Mouse (Mus musculus) megakaryocyte progenitor cell, adult 5-6 weeks (primary cell): ENCODE measurements around the gene Elk4. TPM values are rescaled to one million over a fixed set of nuclear protein-coding genes. Genes with fewer than 3 reads are reported as not detected.

ENCODE experiments used
- ATAC-seq: replicated peaks from 2 replicates; pipeline ENCODE4 v1.8.0; 2016; ENCODE audit warnings: mild to moderate bottlenecking, moderate TSS enrichment, inconsistent platforms; ENCODE audit not compliant: poor library complexity
- total RNA-seq, 2 experiments: library from RNA; stranded (forward) in 1 of 2; stranded (reverse) in 1 of 2; fragments of 157-497, 149-512 nt in 1 of 2; fragments of 200-1000 nt in 1 of 2; gene quantifications; 2 replicates each; pipeline versions ENCODE4 v1.2.3 to v1.2.4; 2015 to 2017

Gene Elk4
- total RNA-seq (2015) (87.7 and 98.6 TPM in 2 replicates), total RNA-seq (2017) (44.3 and 73.1 TPM in 2 replicates)

DNA sequence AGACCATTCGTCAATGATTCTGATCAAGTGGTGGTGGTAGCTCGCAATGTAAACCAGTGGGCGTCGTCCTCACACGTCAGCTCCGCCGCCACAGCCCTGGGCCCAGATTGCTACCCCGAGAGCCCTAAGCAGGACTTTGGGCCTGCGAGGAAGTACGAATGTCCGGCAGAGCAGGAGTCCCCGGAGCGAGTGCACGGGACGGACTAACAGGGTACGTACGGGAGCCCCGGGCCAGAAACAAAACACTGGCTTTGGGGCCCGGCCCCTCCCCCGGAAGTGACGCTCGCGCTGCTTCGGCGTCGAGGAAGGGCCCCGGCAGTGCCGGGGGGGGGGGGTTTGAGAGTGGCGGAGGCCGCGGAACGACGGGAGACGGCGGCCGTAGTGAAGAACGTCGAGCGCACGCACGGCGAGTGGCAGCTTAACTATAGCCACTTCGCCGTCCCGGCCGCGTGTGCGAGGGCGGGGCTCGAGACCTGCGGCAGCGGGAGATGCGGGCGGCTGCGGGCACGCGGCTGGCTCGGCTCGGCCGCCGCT is at the start of gene Elk4:
Elk4 (plus strand) TSS at position 326 of the 534 bp plus-strand sequence.
- peak; percentile 57 for ATAC-seq

DNA sequence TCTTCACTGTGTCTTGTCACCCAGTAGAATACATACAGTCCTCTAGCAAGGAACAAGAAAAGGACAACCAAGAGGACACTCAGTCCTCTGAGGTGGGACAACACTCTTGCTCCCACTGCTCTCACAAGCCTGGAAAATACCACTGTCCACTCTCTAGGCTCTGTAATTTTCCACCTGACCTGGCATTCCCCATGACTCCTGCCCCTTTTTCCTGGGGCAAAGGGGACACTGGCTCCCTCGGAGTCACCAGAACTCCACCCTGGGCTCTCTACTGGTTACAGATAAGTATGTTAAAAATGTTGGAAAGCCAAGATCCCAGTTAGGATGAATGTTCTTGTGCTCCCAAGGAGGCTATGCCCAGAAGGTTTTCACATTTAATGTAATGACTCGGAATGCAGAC is 46.4 kb upstream of the Elk4 start:
- no peak for ATAC-seq

DNA sequence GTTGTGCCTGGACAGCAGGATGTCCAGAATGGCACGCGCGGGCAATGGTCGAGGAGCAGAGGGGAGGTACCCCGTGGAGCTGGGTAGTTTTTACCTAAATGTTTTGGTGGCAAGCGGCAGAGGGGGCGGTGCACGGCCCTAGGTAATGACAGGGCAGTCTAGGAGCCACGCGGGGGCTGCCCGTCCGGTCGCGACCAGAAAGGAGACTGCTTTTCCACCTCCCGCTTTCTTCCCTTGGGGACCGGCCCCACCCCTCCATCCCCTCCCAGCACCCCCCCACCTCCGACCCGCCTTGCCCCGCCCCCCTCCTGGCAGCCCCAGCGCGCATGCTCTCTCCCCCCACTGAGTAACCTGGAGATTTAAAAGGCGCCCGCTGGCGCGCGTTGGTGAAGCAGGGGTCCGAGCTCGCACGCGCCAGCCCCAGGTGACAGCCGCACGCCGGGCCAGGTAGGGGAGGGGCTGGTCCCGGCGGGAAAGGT is 44.8 kb upstream of the Elk4 start, which contains the start of gene Slc45a3:
Slc45a3 (plus strand) TSS at position 362 of the 479 bp plus-strand sequence.
- ATAC-seq, result peak; percentile 32

DNA sequence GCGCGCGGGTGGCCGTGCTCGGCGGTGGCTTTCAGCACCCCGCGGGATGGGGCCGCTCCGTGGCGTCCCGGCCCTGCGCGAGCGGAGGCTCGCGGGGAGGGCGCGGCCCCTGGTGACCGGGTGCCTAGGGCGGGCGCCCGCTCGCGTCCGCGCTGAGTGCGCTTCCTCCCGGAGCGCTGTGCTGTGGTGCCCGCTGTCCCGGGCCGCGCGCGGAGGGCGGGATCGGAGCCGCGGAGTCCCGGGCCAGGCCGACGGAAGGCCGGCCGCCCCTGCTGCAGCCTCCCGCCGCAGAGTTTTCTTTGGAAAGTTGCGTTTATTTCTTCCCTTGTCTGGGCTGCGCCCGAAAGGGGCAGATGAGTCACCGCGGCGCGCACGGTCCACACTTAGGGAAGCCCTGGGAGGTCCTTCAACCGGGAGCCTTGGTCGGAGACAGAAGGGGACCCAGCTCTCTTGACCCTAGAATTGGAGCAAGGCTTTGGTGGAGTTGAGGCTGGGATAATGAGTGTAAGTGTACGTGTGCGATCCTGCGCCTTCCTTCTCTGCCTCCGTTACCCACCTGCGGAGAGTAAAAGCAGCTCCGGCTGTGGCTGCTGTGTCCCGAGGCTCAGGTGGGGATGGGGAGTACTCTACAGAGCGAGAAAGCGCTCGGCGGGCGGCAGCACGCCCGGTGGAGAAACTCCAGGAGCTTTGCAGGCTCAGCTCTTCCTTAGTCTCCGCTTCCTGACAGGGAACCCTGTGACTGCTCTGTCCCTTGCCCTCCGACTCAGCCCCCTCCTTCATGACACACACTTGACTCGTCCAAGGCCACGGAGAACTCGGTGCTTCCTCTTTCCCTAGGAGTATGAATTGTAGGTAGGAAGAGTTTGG is 44.1 kb upstream of the Elk4 start:
- peak; percentile 27 for ATAC-seq

DNA sequence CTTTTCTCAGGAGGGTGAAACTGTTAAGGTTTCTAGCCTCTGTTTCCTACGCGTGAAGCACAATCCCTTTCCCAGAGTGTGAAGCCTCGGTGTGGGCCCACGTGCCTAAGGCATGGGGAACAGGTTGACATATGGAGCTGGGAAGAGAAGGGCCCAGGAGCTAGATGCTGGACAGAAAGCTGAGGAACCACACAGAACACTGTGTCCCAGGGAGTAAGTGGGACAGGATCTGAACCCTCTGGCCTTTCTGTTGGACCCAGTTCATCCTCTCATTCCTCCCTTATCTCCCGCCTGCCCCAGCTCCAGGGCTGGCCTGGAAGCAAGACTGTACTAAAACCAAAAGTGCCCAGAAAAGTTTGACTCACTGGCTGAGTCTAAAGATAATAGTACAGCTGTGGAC is 43.3 kb upstream of the Elk4 start:
- ATAC-seq, result no peak

DNA sequence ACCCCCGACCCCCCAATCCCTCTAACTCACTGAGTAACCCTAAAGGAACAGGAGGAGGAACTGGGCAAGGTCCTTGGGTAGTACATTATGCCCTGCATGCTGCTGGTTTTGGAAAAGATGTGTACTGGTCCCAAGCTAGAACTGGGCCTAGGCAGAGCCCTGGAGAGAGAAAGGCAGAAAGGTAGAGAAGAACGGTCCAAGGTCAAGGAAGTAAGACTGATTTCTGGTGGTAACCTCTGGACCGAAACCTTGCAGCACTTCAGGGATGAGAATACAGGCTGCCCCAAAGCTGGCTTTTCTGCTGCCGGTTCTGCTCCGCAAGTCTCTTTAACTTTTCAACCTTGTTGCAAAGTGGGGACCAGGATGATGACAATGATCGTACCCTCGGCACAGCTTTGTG is 42.8 kb upstream of the Elk4 start:
- no peak for ATAC-seq

DNA sequence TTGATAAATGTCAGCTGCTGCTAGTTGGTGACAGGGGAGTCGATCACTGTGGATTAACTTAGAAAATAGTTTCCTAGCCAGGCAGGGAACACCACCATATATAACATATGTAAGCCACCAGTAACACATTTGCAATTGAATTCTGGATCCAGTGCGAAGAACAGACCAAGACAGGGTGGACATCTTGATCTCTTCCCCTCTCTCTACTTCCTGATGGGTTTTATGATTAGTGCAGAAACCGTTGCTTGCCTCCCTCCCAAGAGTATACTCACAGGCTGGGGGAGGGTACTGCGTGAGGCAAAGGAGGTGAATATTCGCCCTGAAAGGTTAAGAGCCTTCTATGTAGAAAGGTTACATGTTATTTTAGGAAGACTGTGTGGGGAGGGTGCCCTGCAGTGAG is 41.6 kb upstream of the Elk4 start:
- ATAC-seq, result no peak

DNA sequence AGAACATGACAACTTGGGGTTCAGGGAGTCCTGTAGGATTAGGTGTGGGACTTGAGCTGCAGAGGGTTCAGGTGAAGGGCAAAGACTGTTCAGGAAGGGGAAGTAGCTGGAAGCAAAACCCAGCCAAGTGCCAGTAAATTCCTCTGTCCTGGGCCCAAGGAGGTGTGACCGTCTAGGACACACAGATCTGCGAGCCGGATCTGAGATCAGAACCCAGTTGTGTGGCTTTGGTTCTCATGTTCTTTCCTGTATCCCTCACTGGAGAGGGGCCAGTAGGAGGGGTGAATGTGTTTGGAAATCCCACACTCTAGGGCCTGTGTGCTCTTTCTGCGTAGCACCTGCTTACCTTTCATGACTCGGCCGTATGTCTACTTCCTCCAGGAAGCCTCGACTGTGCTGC is 40.1 kb upstream of the Elk4 start:
- no peak for ATAC-seq

DNA sequence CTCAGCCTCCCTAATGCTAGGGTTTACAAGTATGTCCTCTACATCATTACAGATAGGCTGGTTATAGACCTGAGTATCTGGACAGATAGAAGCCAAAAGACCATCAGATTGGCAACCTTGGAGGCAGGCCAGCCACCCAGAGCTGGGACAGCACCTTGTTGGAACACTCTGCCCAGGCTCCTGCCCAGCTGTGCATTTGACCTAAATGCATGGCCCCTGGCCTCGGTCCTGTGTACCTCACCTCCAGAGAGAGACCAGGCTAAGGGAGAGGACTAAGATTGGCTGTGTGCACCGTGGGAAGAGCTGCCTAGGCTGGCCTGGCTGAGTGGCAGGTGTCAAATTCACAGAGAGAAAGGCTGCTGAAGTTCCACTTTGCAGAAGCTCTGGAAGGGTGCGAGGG is 38.9 kb upstream of the Elk4 start:
- ATAC-seq, result no peak

DNA sequence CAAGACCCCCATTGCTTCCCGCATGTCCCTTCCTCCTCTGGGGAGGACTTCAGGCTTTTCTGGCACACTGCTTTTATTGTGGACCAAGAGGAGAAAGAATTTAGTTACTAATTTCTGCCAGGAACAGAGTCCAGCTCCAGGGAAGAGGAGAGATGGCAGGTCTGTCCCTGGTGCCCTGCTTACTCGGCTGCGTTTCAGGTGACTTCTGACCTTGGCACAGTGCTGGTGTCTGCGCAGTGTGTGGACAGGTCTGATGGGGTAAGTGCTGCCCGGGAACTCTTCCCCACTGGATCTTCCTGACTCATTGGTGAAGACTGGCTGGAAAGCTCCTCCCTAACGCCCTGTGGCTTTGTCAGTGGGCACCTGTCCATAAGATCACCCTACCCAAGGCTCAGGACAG is 38.4 kb upstream of the Elk4 start:
- ATAC-seq, result no peak

DNA sequence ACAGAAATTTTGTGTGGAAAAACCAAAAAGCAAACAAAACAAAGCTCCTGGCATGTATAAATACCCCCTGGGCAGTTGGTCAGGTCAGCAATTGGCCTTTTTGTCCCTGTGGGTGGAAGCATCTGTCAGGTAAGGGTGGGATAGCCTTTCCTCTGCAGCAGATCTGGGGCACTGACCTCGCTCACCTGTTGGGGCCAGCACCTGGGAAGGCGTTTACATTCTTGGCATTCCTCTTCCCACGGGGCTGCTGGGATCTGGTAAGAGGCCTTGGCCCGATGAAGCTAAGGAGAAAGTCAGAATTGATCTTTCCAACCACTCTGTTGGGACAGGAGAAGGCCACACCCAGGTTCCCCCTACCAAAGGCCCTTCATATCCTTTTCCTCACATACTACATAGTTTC is 37.6 kb upstream of the Elk4 start:
- no peak for ATAC-seq

DNA sequence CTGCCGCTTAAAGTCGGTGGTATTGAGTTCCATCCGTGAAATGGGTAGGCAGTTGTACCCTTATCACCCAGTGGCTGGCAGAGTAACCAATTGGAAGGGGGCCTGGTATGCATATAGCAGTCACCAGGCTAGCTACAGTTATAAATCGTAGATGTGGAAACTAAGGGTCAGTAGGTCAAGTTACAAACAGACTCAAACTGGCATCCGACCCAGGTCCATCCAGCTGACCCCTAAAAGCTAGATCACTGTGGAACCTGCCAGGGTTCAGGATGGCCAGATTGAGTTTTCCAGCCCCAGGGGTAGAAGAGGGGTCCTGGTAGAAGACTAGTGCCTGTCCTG is 37.1 kb upstream of the Elk4 start:
- ATAC-seq, result no peak

DNA sequence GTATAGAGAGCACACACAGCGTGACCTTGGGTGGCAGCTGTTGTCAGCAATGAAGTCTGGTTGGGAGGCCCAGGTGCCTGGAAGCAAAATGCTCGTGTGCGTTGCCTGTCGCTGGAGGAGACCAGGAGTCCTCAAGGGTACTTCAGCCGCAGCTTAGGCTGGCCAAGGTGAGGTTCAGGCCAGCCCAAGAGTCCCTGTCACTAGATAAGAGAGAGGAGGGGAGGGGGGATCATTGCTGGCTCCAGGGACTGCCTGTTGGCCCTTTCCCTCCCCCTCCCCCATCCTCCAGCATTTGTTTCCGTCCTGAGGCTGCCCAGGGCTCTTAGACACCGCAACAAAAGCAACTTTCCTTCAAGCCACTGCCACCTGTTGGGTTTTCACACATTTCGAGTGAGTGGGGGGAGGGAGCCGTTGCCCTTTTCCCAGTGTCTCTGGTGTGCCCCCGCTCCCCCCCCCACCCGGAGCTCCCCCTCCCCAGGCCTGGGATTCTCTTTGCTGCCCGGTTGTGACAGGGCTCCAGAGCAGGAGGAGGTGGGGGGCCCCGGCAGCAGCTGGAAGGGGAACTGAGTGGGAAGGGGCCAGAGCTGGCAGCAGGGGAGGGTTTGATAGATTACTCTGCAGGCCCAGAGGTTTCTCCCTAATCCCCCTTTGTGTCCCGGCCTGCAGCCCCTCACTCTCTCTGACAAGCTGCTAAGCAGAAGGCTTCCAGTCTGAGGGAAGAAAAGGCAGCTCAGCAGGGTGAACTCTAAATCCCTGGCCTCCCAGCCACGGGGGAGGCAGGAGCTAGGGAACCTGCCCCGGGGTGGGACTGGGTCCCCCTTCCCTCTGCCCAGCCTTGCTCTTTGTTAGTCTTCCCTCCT is 36.5 kb upstream of the Elk4 start:
- 0 out of 2 replicates have a peak, but pooled peaks have one; percentile 8 for ATAC-seq

DNA sequence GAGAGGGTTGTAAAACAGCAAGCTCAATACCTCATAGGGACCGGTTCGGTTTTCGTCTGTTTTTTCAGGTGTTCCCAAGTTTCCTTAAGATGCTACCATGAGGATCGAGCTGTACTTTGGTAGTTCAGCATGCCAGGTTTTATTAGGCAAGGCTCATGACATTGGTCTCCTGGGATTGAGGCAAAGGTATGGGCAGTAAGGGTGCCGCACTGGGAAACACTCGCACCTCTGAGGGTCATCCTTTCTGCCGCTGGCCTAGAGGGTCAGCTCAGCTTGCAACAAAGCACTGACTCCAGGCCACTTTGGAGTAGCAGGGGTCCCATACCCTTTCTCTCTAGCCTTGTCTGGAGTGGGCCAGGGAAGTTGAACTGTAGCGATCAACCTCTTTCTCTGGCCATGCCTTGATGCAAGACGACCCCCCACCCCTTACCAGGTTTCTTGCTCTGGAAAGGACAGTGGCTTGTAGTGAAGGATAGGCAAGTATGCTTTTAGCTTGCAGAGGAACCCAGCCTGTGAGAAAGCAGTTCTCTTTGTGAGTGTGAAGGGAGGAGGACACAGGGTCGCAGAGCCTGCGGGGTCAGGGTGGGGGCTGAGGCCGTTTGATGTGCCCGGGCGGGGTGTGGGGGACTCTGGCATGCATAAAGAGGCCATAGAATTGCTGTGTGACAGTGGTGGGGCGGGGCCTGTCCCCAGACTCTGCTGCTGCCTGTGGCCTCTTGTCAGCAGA is 35.5 kb upstream of the Elk4 start:
- ATAC-seq, result no peak

DNA sequence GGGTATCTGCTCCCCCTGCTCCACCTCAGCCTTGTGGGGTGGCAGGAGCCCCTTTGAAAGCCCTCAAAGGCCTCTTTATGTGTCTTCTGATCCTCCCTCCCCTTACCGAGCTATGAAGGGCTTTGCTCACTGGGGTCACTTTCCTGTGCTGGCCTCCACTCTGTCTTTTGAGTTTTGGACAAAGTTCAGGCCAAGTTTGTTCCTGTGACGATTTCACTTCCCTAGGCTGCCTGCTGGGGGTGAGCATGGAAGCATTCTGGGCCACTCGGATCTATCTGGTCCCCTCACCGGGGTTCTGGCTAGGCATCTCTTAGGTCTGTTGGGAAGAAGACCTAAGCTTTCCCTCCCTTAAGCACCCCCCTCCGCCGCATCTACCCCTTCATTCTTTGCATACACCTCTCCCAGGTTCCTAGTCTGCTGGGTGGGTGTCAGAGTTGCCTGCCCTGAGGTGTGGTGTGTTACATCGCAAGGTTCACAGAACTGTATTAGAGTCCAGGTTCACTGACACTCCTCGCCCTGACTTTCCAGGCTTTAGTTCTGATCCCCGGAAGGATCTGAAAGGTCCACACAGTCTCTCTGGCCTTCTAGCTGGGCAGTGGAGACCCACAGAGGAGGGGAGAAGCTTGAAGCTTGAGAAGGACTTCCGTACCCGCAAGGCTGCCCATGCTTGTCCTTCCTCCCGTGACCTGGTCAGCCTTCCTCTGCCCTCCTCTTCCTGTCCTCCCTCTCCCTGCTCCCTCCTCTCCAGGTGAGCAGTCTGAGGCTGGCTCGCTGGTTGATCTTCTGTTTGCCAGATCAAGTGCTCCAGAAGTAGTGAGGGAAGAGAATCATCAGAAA is 34.7 kb upstream of the Elk4 start:
- ATAC-seq, result no peak

DNA sequence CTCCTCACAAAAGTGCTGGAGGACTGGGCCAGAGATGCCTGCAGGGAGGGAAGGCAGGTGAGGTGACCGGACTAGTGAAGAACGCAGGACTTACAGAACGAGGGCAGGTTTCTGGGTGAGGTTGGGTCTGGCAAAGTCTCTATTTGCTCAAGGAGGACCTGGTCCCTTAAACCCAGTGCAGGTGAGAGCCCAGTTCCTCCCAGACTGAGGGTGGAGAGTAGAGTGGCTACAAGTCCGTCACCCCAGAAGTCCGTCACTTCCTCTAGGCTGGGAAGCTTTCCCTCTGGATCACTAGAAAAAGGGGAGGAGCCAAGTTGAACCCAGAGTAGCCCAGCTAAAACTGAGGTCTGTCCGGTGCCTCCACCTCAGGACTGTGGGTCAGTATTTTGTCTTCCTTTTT is 33.4 kb upstream of the Elk4 start:
- no peak for ATAC-seq

DNA sequence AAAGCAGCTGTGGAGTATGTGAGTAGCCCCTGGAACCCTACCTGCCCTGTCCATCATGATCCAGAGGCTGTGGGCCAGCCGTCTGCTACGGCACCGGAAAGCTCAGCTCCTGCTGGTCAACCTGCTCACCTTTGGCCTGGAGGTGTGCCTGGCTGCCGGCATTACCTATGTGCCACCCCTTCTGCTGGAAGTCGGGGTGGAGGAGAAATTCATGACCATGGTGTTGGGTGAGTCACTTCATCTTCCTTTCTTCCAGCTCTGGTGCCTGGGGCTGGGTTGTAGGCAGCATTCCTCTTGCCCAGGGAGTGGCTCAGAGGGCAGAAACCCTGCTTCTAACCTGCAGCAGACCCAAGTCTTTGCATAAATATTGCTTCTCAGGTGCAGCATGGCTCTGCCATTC is 30.5 kb upstream of the Elk4 start:
- ATAC-seq, result no peak

DNA sequence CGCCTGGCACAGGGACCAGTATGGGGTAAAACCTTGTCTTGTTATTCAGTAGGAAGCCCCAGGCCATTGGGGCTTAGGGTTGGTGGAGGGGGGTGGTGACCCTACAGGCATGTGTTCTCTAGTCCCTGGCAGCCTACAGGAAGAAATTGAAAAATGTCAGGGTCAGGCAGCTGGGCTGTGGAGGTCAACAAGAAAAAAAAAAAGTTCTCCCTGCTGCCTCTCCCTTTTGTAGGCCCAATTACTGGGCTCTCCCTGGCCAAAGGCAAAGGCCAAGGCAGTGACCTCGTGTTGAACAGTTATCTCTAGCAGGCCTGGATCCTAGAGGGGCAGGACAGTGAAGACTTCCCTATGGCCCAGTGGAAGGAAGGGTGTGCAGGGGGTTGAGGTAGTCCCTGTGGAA is 26.9 kb upstream of the Elk4 start:
- ATAC-seq, result no peak

DNA sequence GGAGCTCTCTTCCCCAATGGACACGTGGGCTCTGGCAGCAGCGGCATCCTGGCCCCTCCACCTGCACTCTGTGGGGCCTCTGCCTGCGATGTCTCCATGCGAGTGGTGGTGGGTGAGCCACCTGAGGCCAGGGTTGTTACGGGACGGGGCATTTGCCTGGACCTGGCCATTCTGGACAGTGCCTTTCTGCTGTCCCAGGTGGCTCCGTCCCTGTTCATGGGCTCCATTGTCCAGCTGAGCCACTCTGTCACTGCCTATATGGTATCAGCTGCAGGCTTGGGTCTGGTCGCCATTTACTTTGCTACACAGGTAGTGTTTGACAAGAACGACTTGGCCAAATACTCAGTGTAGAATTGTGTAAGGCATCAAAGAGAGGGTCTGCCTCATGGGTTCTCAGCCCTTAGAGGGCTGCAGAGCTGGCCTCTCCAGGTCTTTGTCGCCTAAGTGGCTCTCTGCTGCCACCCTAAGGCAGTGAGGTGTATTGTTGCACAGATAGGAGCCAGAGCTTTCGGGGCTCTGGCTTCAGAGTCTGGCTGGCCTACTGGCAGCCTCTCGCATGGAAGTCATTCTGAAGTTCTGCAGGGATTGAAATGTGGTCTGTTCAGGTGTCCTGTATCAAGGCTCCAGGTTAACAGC is 25.9 kb upstream of the Elk4 start:
- peak; percentile 91 for ATAC-seq

DNA sequence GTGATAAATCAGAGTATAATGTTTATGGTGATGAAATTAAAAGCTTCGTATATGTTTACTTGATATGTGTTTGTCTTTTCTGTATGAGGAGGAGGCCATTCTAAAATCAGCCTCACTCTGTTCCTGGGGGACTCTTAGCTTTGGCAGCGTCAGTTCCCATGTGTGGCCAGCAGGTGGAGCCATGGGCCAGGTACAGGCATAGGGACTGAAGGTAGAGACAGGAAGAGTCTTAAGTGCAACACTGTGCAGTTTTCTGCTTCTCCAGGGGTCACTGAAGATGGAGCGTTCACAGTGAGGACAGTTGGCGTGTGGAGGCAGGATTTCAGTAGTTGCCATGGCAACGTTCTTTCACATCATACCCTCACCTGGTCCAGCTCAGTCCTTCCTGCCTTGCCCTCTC is 24.5 kb upstream of the Elk4 start:
- peak; percentile 94 for ATAC-seq
